Mouse (Mus musculus): ENCODE measurements around the gene Olfr824.
"Not testable (repeated sequence)": the region's sequence is repeated elsewhere in the genome, so short reads cannot be mapped to it uniquely, and the experiment has no call there.

- not testable (repeated sequence) for TF ChIP-seq MYOG (IDR thresholded peaks at IDR 0.05; ENCODE audit: control insufficient read depth in 1 of 3, insufficient read depth in 1 of 3, insufficient read length in 2 of 3, low read depth in 2 of 3); POLR2AphosphoS2 (IDR thresholded peaks at IDR 0.05; ENCODE audit: insufficient read length, low read depth); TCF12 (IDR thresholded peaks at IDR 0.05; ENCODE audit: insufficient read depth, poor library complexity, severe bottlenecking); POLR2A (IDR thresholded peaks at IDR 0.05; ENCODE audit: insufficient read length, low read depth); CEBPB (IDR thresholded peaks at IDR 0.05; ENCODE audit: insufficient read depth, poor library complexity, severe bottlenecking); SRF (IDR thresholded peaks at IDR 0.05; ENCODE audit: control insufficient read depth, insufficient read length, low read depth); USF1 (IDR thresholded peaks at IDR 0.05; ENCODE audit: low read depth); REST (IDR thresholded peaks at IDR 0.05; ENCODE audit: insufficient read depth, insufficient read length); E2F4 (IDR thresholded peaks at IDR 0.05; ENCODE audit: insufficient read depth); MAX (IDR thresholded peaks at IDR 0.05; ENCODE audit: low read depth); MYOD1 (IDR thresholded peaks at IDR 0.05; ENCODE audit: control insufficient read depth in 1 of 3, insufficient read length in 2 of 3, low read depth in 2 of 3)
Measured at GRCm38 (mm10) chr10:130116045-130116444, 13.8 kb downstream of the Olfr824 start.

Measured in myocyte (in vitro differentiated cells).